Mouse (Mus musculus): ENCODE data around the gene Gm49342. TPM values are rescaled to one million over a fixed set of nuclear protein-coding genes. Genes with fewer than 3 reads are reported as not detected.
"Not testable (repeated sequence)": the region's sequence is repeated elsewhere in the genome, so short reads cannot be mapped to it uniquely, and the experiment has no call there.

The Gm49342 gene
- not detected in 2 replicates for polyA plus RNA-seq (2015; fragmentation: Nextera tagmentation; extraction: Ambion mirVana)

- Histone ChIP-seq H3K4me1 (replicated peaks) (peaks cover 21% of the 10 kb centered on the region), H3K27me3 (0 out of 2 replicates have a peak, but pooled peaks cover 3% of the 10 kb centered on the region), H3K9me3 (replicated peaks) (no peaks in the 10 kb centered on the region), H3K9ac (peak within 1 kb of the TSS; percentile 68), H3K27ac (replicated peaks) (peak within 1 kb of the TSS; percentile 93), H3K36me3 (replicated peaks) (peaks cover 18% of the 10 kb centered on the region), H3K4me2 (peak within 1 kb of the TSS; percentile 84), H3K4me3 (replicated peaks) (peak within 1 kb of the TSS; percentile 70)
- WGBS (ENCODE audit: insufficient replicate concordance), result 5% methylated on average over 31 of the region's 31 CpGs
- peak; percentile 98 for ATAC-seq (ENCODE audit: insufficient read depth)
Measured at GRCm38 (mm10) chr14:50943932-50944667, at the start of gene Gm49342. Gene Gm49342, plus strand, starts transcription at chr14:50944517.

GRCm38 (mm10) chr14:50895407-50895806 is 48.9 kb upstream of the Gm49342 start:
- peaks cover 18% of the 10 kb centered on the region for H3K27me3 ChIP-seq
- H3K9ac ChIP-seq, result no peak overlapping the region
- no peak overlapping the region for H3K4me2 ChIP-seq
- no peaks in the 10 kb centered on the region for H3K9me3 ChIP-seq (replicated peaks)
- no peak overlapping the region for H3K4me3 ChIP-seq (replicated peaks)
- no peak for ATAC-seq (ENCODE audit: insufficient read depth)
- H3K36me3 ChIP-seq (replicated peaks), result no peaks in the 10 kb centered on the region
- H3K27ac ChIP-seq (replicated peaks), result no peak overlapping the region
- peaks cover 7% of the 10 kb centered on the region; the same call in 1 of the 2 replicates for H3K4me1 ChIP-seq (replicated peaks)

- Histone ChIP-seq H3K9ac (no peak overlapping the region), H3K27me3 (peaks cover 18% of the 10 kb centered on the region), H3K36me3 (replicated peaks) (no peaks in the 10 kb centered on the region), H3K9me3 (replicated peaks) (no peaks in the 10 kb centered on the region), H3K4me3 (replicated peaks) (peak overlapping the region; percentile 27), H3K4me1 (replicated peaks) (peaks cover 7% of the 10 kb centered on the region; the same call in 1 of the 2 replicates), H3K27ac (replicated peaks) (0 out of 2 replicates have a peak overlapping the region, but pooled peaks have one; percentile 29), H3K4me2 (peak overlapping the region; percentile 55)
- peak; percentile 63 for ATAC-seq (ENCODE audit: insufficient read depth)
- WGBS (ENCODE audit: insufficient replicate concordance), result 18% methylated on average over 19 of the region's 19 CpGs
Measured at GRCm38 (mm10) chr14:50895985-50896746, 48.2 kb upstream of the Gm49342 start.

- peaks cover 7% of the 10 kb centered on the region; the same call in 1 of the 2 replicates for H3K4me1 ChIP-seq (replicated peaks)
- H3K36me3 ChIP-seq (replicated peaks), result no peaks in the 10 kb centered on the region
- 0 out of 2 replicates have a peak overlapping the region, but pooled peaks have one; percentile 29 for H3K27ac ChIP-seq (replicated peaks)
- WGBS (ENCODE audit: insufficient replicate concordance), result 21% methylated on average over 23 of the region's 23 CpGs
- peak overlapping the region; percentile 55 for H3K4me2 ChIP-seq
- no peak for ATAC-seq (ENCODE audit: insufficient read depth)
- H3K27me3 ChIP-seq, result peaks cover 18% of the 10 kb centered on the region
- peak overlapping the region; percentile 27 for H3K4me3 ChIP-seq (replicated peaks)
- H3K9me3 ChIP-seq (replicated peaks), result no peaks in the 10 kb centered on the region
- H3K9ac ChIP-seq, result no peak overlapping the region
Measured at GRCm38 (mm10) chr14:50896747-50897373, 47.5 kb upstream of the Gm49342 start.

- H3K9ac ChIP-seq, result no peak within 1 kb of the TSS
- 0 out of 2 replicates have a peak within 1 kb of the TSS, but pooled peaks have one; percentile 29 for H3K27ac ChIP-seq (replicated peaks)
- H3K27me3 ChIP-seq, result peaks cover 18% of the 10 kb centered on the region
- ATAC-seq (ENCODE audit: insufficient read depth), result no peak
- no peaks in the 10 kb centered on the region for H3K36me3 ChIP-seq (replicated peaks)
- 37% methylated on average over 7 of the region's 7 CpGs for WGBS (ENCODE audit: insufficient replicate concordance)
- peaks cover 7% of the 10 kb centered on the region; the same call in 1 of the 2 replicates for H3K4me1 ChIP-seq (replicated peaks)
- H3K9me3 ChIP-seq (replicated peaks), result no peaks in the 10 kb centered on the region
- peak within 1 kb of the TSS; percentile 27 for H3K4me3 ChIP-seq (replicated peaks)
- H3K4me2 ChIP-seq, result peak within 1 kb of the TSS; percentile 55
Measured at GRCm38 (mm10) chr14:50897374-50897765, 46.9 kb upstream of the Gm49342 start, which contains the start of gene Klhl33. Gene Klhl33, minus strand, starts transcription at chr14:50897507.

- not testable (repeated sequence) for H3K9ac ChIP-seq; H3K4me3 ChIP-seq (replicated peaks); H3K4me2 ChIP-seq; H3K4me1 ChIP-seq (replicated peaks); H3K27ac ChIP-seq (replicated peaks); ATAC-seq (ENCODE audit: insufficient read depth); H3K36me3 ChIP-seq (replicated peaks); H3K9me3 ChIP-seq (replicated peaks)
- 44% methylated on average over 2 of the region's 2 CpGs for WGBS (ENCODE audit: insufficient replicate concordance)
- peaks cover 18% of the 10 kb centered on the region for H3K27me3 ChIP-seq
Measured at GRCm38 (mm10) chr14:50897992-50898391, 46.3 kb upstream of the Gm49342 start.

GRCm38 (mm10) chr14:50903973-50904827 is 40.1 kb upstream of the Gm49342 start:
- Histone ChIP-seq H3K27ac (replicated peaks) (no peak overlapping the region), H3K4me2 (peak overlapping the region; percentile 73), H3K4me1 (replicated peaks) (peaks cover 9% of the 10 kb centered on the region), H3K36me3 (replicated peaks) (no peaks in the 10 kb centered on the region), H3K9me3 (replicated peaks) (no peaks in the 10 kb centered on the region), H3K9ac (no peak overlapping the region; the same call in 1 of the 2 replicates), H3K27me3 (no peaks in the 10 kb centered on the region), H3K4me3 (replicated peaks) (peak overlapping the region; percentile 51)
- ATAC-seq (ENCODE audit: insufficient read depth), result peak; percentile 63
- WGBS (ENCODE audit: insufficient replicate concordance), result 7% methylated on average over 26 of the region's 26 CpGs

GRCm38 (mm10) chr14:50904828-50905129 is 39.5 kb upstream of the Gm49342 start:
- H3K9ac ChIP-seq, result no peak overlapping the region
- H3K36me3 ChIP-seq (replicated peaks), result no peaks in the 10 kb centered on the region
- no peak overlapping the region for H3K27ac ChIP-seq (replicated peaks)
- no peaks in the 10 kb centered on the region for H3K9me3 ChIP-seq (replicated peaks)
- H3K4me2 ChIP-seq, result no peak overlapping the region
- H3K4me1 ChIP-seq (replicated peaks), result peaks cover 9% of the 10 kb centered on the region
- no peak for ATAC-seq (ENCODE audit: insufficient read depth)
- 79% methylated on average over 4 of the region's 4 CpGs for WGBS (ENCODE audit: insufficient replicate concordance)
- no peaks in the 10 kb centered on the region for H3K27me3 ChIP-seq
- H3K4me3 ChIP-seq (replicated peaks), result no peak overlapping the region

- not testable (repeated sequence) for H3K9ac ChIP-seq; H3K27ac ChIP-seq (replicated peaks); ATAC-seq (ENCODE audit: insufficient read depth); H3K9me3 ChIP-seq (replicated peaks); H3K4me1 ChIP-seq (replicated peaks); H3K4me3 ChIP-seq (replicated peaks); H3K27me3 ChIP-seq; H3K36me3 ChIP-seq (replicated peaks); H3K4me2 ChIP-seq
Measured at GRCm38 (mm10) chr14:50905327-50905726, 39.0 kb upstream of the Gm49342 start.

GRCm38 (mm10) chr14:50908126-50908525 is 36.2 kb upstream of the Gm49342 start:
- WGBS (ENCODE audit: insufficient replicate concordance), result 46% methylated on average over 4 of the region's 4 CpGs
- Histone ChIP-seq H3K4me3 (replicated peaks) (no peak overlapping the region), H3K36me3 (replicated peaks) (0 out of 2 replicates have a peak, but pooled peaks cover 3% of the 10 kb centered on the region), H3K27me3 (no peaks in the 10 kb centered on the region), H3K9me3 (replicated peaks) (no peaks in the 10 kb centered on the region), H3K4me2 (no peak overlapping the region), H3K4me1 (replicated peaks) (peaks cover 9% of the 10 kb centered on the region), H3K9ac (no peak overlapping the region), H3K27ac (replicated peaks) (no peak overlapping the region)
- ATAC-seq (ENCODE audit: insufficient read depth), result no peak

Data from liver, embryonic 15.5 days (tissue).